Comparison of ENCODE assay signal across 19 mouse cellular contexts in the genomic region with DNA sequence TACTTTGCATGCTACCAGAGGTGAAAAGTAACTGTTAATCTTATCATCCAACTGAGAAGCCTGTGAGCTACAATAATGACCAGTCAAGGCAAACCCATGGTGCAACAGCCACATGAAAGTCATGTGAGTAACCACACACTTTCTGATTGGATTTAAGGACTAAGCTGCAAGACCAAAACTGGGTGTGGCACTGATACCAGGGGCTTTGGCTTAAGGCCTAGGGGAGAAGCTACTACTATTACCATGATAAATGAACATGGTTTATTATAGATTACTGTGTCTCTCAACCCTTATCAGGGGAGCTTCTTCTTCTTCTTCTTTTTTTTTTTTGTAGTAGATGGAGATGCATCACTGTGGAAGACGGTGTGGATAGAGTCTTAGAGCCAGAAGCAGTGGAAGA. TPM values are rescaled to one million over a fixed set of nuclear protein-coding genes. Genes with fewer than 3 reads are reported as not detected.
A peak's percentile ranks its signal among the peaks of the same experiment; 100 is the strongest.
DNase-seq lines count a peak whose midpoint lies in the region; ATAC-seq and TF ChIP-seq lines count a peak whose summit lies in the region.
"Had no signal": no experiment of that assay in that cellular context is flagged by ENCODE, and none has a peak within 500 bp of the region (broad histone marks: within the 10 kb centered on the region; RNA-seq: fewer than 3 reads in every experiment).

No protein-coding gene starts in this region.

- TF ChIP-seq EP300 in liver, postnatal 0 days (IDR thresholded peaks at IDR 0.05; ENCODE audit: low read depth): no peak

- ATAC-seq in heart, embryonic 11.5 days (replicated peaks; ENCODE audit: insufficient number of reproducible peaks, low FRiP score, low TSS enrichment): no peak
- 0 out of 2 replicates have a peak, but pooled peaks have one; percentile 52 for ATAC-seq in megakaryocyte-erythroid progenitor cell, adult 5-6 weeks (replicated peaks; ENCODE audit: low FRiP score, low TSS enrichment, poor library complexity, severe bottlenecking)
- no peak for ATAC-seq in liver, postnatal 0 days
- ATAC-seq: forebrain, embryonic 13.5 days; forebrain, embryonic 15.5 days; forebrain, postnatal 0 days had no signal

- no peak overlapping the region for H3K4me3 ChIP-seq in heart, embryonic 10.5 days
- no peak overlapping the region for H3K4me3 ChIP-seq in heart, embryonic 11.5 days (ENCODE audit: low read depth, low read length)
- H3K4me3 ChIP-seq in liver, postnatal 0 days (ENCODE audit: low read depth, low read length): no peak overlapping the region
- H3K4me3 ChIP-seq: embryonic facial prominence, embryonic 10.5 days; embryonic facial prominence, embryonic 12.5 days; forebrain, embryonic 13.5 days; forebrain, embryonic 15.5 days had no signal

- H3K4me2 ChIP-seq in heart, embryonic 11.5 days: no peak overlapping the region
- no peak overlapping the region for H3K4me2 ChIP-seq in liver, postnatal 0 days (ENCODE audit: low read depth, low read length)
- H3K4me2 ChIP-seq: embryonic facial prominence, embryonic 12.5 days; forebrain, embryonic 13.5 days; forebrain, embryonic 15.5 days had no signal

- WGBS in heart, embryonic 10.5 days: 82% methylated on average over 1 of the region's 1 CpGs
- 80% methylated on average over 1 of the region's 1 CpGs for WGBS in heart, embryonic 11.5 days (ENCODE audit: insufficient replicate concordance)
- WGBS in liver, postnatal 0 days (ENCODE audit: insufficient replicate concordance): 84% methylated on average over 1 of the region's 1 CpGs

- no peaks in the 10 kb centered on the region for H3K9me3 ChIP-seq in heart, embryonic 10.5 days
- H3K9me3 ChIP-seq in heart, embryonic 11.5 days (replicated peaks; ENCODE audit: control insufficient read depth, low read length): no peaks in the 10 kb centered on the region
- no peaks in the 10 kb centered on the region for H3K9me3 ChIP-seq in liver, postnatal 0 days (ENCODE audit: low read length)
- H3K9me3 ChIP-seq: embryonic facial prominence, embryonic 10.5 days; forebrain, embryonic 13.5 days; forebrain, embryonic 15.5 days had no signal

- peak; percentile 25 for DNase-seq in heart, embryonic 10.5 days (ENCODE audit: low spot score)
- peak; percentile 56 for DNase-seq in MEL-GATA-1-ER (ENCODE audit: extremely low read depth, low read depth)
- DNase-seq in liver, postnatal 0 days: no peak
- no peak for DNase-seq in adrenal gland, postnatal 25 days
- DNase-seq: adrenal gland, adult 2 months; adrenal gland, postnatal 10 days; adrenal gland, postnatal 36 days; cerebellum, adult 11-12 months; cerebellum, adult 2 months; cerebellum, adult 9-10 months; cerebellum, postnatal 10 days; cerebellum, postnatal 25 days; forebrain, postnatal 0 days had no signal

- H3K27ac ChIP-seq in heart, embryonic 10.5 days: no peak overlapping the region
- H3K27ac ChIP-seq in heart, embryonic 11.5 days (ENCODE audit: low read depth, low read length): no peak overlapping the region
- no peak overlapping the region for H3K27ac ChIP-seq in liver, postnatal 0 days (ENCODE audit: low read depth)
- H3K27ac ChIP-seq: embryonic facial prominence, embryonic 10.5 days; embryonic facial prominence, embryonic 12.5 days; forebrain, embryonic 13.5 days; forebrain, embryonic 15.5 days had no signal

- TF ChIP-seq CTCF in liver, postnatal 0 days (IDR thresholded peaks at IDR 0.05; ENCODE audit: low read depth): no peak

- H3K27me3 ChIP-seq in heart, embryonic 10.5 days (ENCODE audit: insufficient read depth, poor library complexity, severe bottlenecking): no peaks in the 10 kb centered on the region
- no peaks in the 10 kb centered on the region for H3K27me3 ChIP-seq in heart, embryonic 11.5 days (ENCODE audit: control insufficient read depth, insufficient read depth, low read length)
- H3K27me3 ChIP-seq in liver, postnatal 0 days (ENCODE audit: insufficient read depth, low read length): no peaks in the 10 kb centered on the region
- H3K27me3 ChIP-seq: embryonic facial prominence, embryonic 12.5 days; forebrain, embryonic 13.5 days; forebrain, embryonic 15.5 days had no signal

- no peaks in the 10 kb centered on the region for H3K36me3 ChIP-seq in heart, embryonic 10.5 days
- H3K36me3 ChIP-seq in heart, embryonic 11.5 days (ENCODE audit: control insufficient read depth, insufficient read depth, low read length): no peaks in the 10 kb centered on the region
- H3K36me3 ChIP-seq in liver, postnatal 0 days (replicated peaks; ENCODE audit: insufficient read depth, low read length): no peaks in the 10 kb centered on the region
- H3K36me3 ChIP-seq: embryonic facial prominence, embryonic 10.5 days; embryonic facial prominence, embryonic 12.5 days; forebrain, embryonic 15.5 days had no signal

- H3K4me1 ChIP-seq in heart, embryonic 10.5 days: no peaks in the 10 kb centered on the region
- H3K4me1 ChIP-seq in heart, embryonic 11.5 days (ENCODE audit: control insufficient read depth, insufficient read depth, low read length): no peaks in the 10 kb centered on the region
- H3K4me1 ChIP-seq in liver, postnatal 0 days (ENCODE audit: insufficient read depth): no peaks in the 10 kb centered on the region
- H3K4me1 ChIP-seq: embryonic facial prominence, embryonic 10.5 days; embryonic facial prominence, embryonic 12.5 days; forebrain, embryonic 13.5 days; forebrain, embryonic 15.5 days had no signal

- no peak overlapping the region for H3K9ac ChIP-seq in heart, embryonic 11.5 days (ENCODE audit: low read depth, low read length)
- no peak overlapping the region for H3K9ac ChIP-seq in liver, postnatal 0 days (replicated peaks)
- H3K9ac ChIP-seq: embryonic facial prominence, embryonic 12.5 days; forebrain, embryonic 13.5 days; forebrain, embryonic 15.5 days; forebrain, postnatal 0 days had no signal

RNA-seq across cellular contexts. Expression of a gene that starts 46.2 kb away (rescaled TPM):
- 0.64 and 0.68 TPM in 2 replicates for polyA plus RNA-seq in heart, embryonic 10.5 days (2016; fragmentation: Nextera tagmentation; extraction: Ambion mirVana)
- polyA plus RNA-seq in heart, embryonic 11.5 days (2014; fragmentation: Nextera tagmentation; extraction: Ambion mirVana): 1.2 and 1.3 TPM in 2 replicates
- 0.40 and 2.9 TPM in 2 replicates for total RNA-seq in megakaryocyte-erythroid progenitor cell, adult 5-6 weeks (2014; fragmentation: Nextera tagmentation)
- total RNA-seq in megakaryocyte-erythroid progenitor cell, adult 5-6 weeks (2017): 0.65 and 0.89 TPM in 2 replicates
- polyA plus RNA-seq in liver, postnatal 0 days (2015; fragmentation: Nextera tagmentation; extraction: Ambion mirVana): 1.0 and 1.4 TPM in 2 replicates
- total RNA-seq in adrenal gland, postnatal 25 days (2021): 12.0 and 12.8 TPM in 2 replicates
- polyA plus RNA-seq: forebrain, embryonic 13.5 days had no signal

Comparison
In these comparisons a context has a peak if more than half of its experiments do, and no peak if none do; other contexts are left out.
1. DNase-seq: peak in heart, embryonic 10.5 days (single experiment) and MEL-GATA-1-ER (single experiment); none in liver, postnatal 0 days (single experiment) and adrenal gland, postnatal 25 days (single experiment).